Mouse (Mus musculus) left cerebral cortex, adult 18-20 months (tissue): ENCODE measurements at regions not wholly inside any gene's neighbourhood (a gene's known extent, or its start where the extent isn't known, plus 50 kb on each side); places are given as distances from the start of the nearest gene placed in this dataset.

Source experiments
- DNase-seq, 2 experiments: peaks; one replicate each; pipeline ENCODE4 v3.0.0; 2021 to 2022; ENCODE audit warnings: low spot score in 2 of 2, mixed read lengths in 1 of 2

GRCm38 (mm10) chr12:52368034-52368433, 135.7 kb upstream of the Arhgap5 start:
- DNase-seq: no peak

- no peak for DNase-seq
These were observed 135.3 kb upstream of the Arhgap5 start for GRCm38 (mm10) chr12:52368466-52368865.

GRCm38 (mm10) chr12:52370153-52370710, 133.5 kb upstream of the Arhgap5 start:
- peak; percentile 19 to 47 for DNase-seq

- DNase-seq: no peak
These were observed 128.7 kb upstream of the Arhgap5 start for GRCm38 (mm10) chr12:52375116-52375515.

- DNase-seq: no peak
These were observed 126.9 kb upstream of the Arhgap5 start for GRCm38 (mm10) chr12:52376692-52377462.

GRCm38 (mm10) chr12:52377463-52377848, 126.3 kb upstream of the Arhgap5 start:
- no peak for DNase-seq

GRCm38 (mm10) chr12:52379245-52379644, 124.5 kb upstream of the Arhgap5 start:
- DNase-seq: no peak

- no peak for DNase-seq
These were observed 123.8 kb upstream of the Arhgap5 start for GRCm38 (mm10) chr12:52379960-52380359.

GRCm38 (mm10) chr12:52381161-52381967, 122.4 kb upstream of the Arhgap5 start:
- DNase-seq: no peak

GRCm38 (mm10) chr12:52381968-52382325, 121.8 kb upstream of the Arhgap5 start:
- no peak for DNase-seq

GRCm38 (mm10) chr12:52382832-52383580, 120.8 kb upstream of the Arhgap5 start:
- DNase-seq: no peak

GRCm38 (mm10) chr12:52389552-52389951, 114.2 kb upstream of the Arhgap5 start:
- no peak for DNase-seq

- DNase-seq: no peak
These were observed 113.5 kb upstream of the Arhgap5 start for GRCm38 (mm10) chr12:52390242-52390641.

GRCm38 (mm10) chr12:52392636-52393035, 111.1 kb upstream of the Arhgap5 start:
- no peak for DNase-seq

GRCm38 (mm10) chr12:52393981-52394718, 109.6 kb upstream of the Arhgap5 start:
- no peak for DNase-seq

- no peak for DNase-seq
These were observed 109.1 kb upstream of the Arhgap5 start for GRCm38 (mm10) chr12:52394719-52395062.

- DNase-seq: no peak
These were observed 108.7 kb upstream of the Arhgap5 start for GRCm38 (mm10) chr12:52395111-52395510.

GRCm38 (mm10) chr12:52396178-52396841, 107.5 kb upstream of the Arhgap5 start:
- DNase-seq: peak; percentile 46 to 61

- no peak for DNase-seq
These were observed 105.9 kb upstream of the Arhgap5 start for GRCm38 (mm10) chr12:52397718-52398510.
